Mouse (Mus musculus) embryonic facial prominence, embryonic 13.5 days (tissue): ENCODE measurements at regions not wholly inside any gene's neighbourhood (a gene's known extent, or its start where the extent isn't known, plus 50 kb on each side); places are given as distances from the start of the nearest gene placed in this dataset.

Experiments used
- ATAC-seq: fragments of 200-750 bp; cut with Nextera tagmentation; 2 replicates; pipeline ENCODE4 v1.8.0; 2017; ENCODE audit warnings: low read depth; ENCODE audit not compliant: insufficient number of reproducible peaks, insufficient read depth, low FRiP score, low TSS enrichment
- H3K27ac ChIP-seq: fragments of 300-500 bp; sonication (generic); 2 replicates; pipeline ENCODE4 v1.5.1; 2015; ENCODE audit warnings: moderate library complexity, mild to moderate bottlenecking, inconsistent platforms
- H3K27me3 ChIP-seq: fragments of 300-500 bp; sonication (generic); 2 replicates; pipeline ENCODE4 v1.6.1; 2015; ENCODE audit warnings: mild to moderate bottlenecking, inconsistent platforms
- H3K36me3 ChIP-seq: fragments of 300-500 bp; sonication (generic); 2 replicates; pipeline ENCODE4 v1.6.1; 2015; ENCODE audit warnings: mild to moderate bottlenecking, inconsistent platforms
- H3K4me1 ChIP-seq: fragments of 300-500 bp; sonication (generic); 2 replicates; pipeline ENCODE4 v1.6.1; 2015; ENCODE audit warnings: inconsistent platforms
- H3K4me2 ChIP-seq: fragments of 300-500 bp; sonication (generic); 2 replicates; pipeline ENCODE4 v1.6.1; 2015; ENCODE audit warnings: moderate library complexity, mild to moderate bottlenecking, inconsistent platforms
- H3K4me3 ChIP-seq: fragments of 300-500 bp; sonication (generic); 2 replicates; pipeline ENCODE4 v1.5.1; 2015; ENCODE audit warnings: mild to moderate bottlenecking, inconsistent platforms
- H3K9ac ChIP-seq: fragments of 300-500 bp; sonication (generic); 2 replicates; pipeline ENCODE4 v1.6.1; 2015; ENCODE audit warnings: mild to moderate bottlenecking, inconsistent platforms
- H3K9me3 ChIP-seq: fragments of 300-500 bp; sonication (generic); 2 replicates; pipeline ENCODE4 v1.6.1; 2016; ENCODE audit warnings: inconsistent platforms
- WGBS: fragments of 180-500 bp; shearing (Covaris S2); methylation state at CpG from one replicate; pipeline ENCODE4 v1.1.7; 2015; ENCODE audit warnings: mixed read lengths; 5-methylcytosine and 5-hydroxymethylcytosine counted together

- WGBS = 80% methylated on average over 2 of the region's 2 CpGs
- ATAC-seq = no peak
- Histone ChIP-seq H3K4me3 (no peak overlapping the region), H3K9me3 (no peaks in the 10 kb centered on the region), H3K36me3 (no peaks in the 10 kb centered on the region), H3K27me3 (no peaks in the 10 kb centered on the region), H3K4me1 (no peaks in the 10 kb centered on the region), H3K27ac (no peak overlapping the region), H3K9ac (no peak overlapping the region), H3K4me2 (no peak overlapping the region)
Measured at GRCm38 (mm10) chr14:9003034-9003433, 337.0 kb upstream of the 4930452B06Rik start.

DNA sequence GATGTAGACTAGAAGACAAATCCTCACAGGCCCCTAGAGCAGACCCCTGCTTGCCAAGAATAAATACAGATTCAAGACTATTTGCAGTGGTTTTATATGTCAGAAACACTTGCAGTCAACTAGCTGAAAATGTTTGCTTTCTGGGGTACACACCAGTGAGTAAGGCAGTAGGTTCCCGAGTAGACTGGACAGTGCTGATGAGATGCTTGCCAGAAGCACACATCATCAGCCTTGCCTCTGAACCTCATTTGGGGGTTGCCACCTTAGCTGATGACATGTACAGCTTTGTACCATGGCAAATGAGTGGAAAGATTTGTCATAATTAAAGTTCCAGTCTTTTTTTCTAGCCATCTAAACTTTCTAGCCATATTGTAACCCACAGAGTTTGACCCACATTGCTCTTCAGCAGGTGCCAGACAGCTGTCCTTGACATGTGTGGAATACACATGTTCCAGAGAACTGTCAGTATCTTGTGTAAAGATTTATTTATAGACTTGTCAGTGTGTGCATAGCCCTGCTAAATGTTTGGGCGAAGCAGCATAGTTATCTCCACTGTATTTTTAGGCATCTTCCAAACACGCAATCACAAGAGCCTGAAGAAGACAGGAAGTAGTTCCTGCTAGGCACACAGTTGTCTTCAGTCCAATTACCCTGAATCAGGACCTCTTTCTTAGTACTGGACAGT is 334.5 kb upstream of the 4930452B06Rik start:
- Histone ChIP-seq H3K27me3 (no peaks in the 10 kb centered on the region), H3K4me2 (no peak overlapping the region), H3K4me3 (no peak overlapping the region), H3K9ac (no peak overlapping the region), H3K36me3 (no peaks in the 10 kb centered on the region), H3K9me3 (no peaks in the 10 kb centered on the region), H3K27ac (no peak overlapping the region), H3K4me1 (no peaks in the 10 kb centered on the region)
- no peak for ATAC-seq
- WGBS = 74% methylated on average over 3 of the region's 3 CpGs

GRCm38 (mm10) chr14:8999815-9000214 is 333.8 kb upstream of the 4930452B06Rik start:
- WGBS = 80% methylated on average over 1 of the region's 1 CpGs
- Histone ChIP-seq H3K4me2 (no peak overlapping the region), H3K27ac (no peak overlapping the region), H3K27me3 (no peaks in the 10 kb centered on the region), H3K36me3 (no peaks in the 10 kb centered on the region), H3K9ac (no peak overlapping the region), H3K9me3 (no peaks in the 10 kb centered on the region), H3K4me1 (no peaks in the 10 kb centered on the region), H3K4me3 (no peak overlapping the region)
- ATAC-seq = no peak

- H3K36me3 ChIP-seq = no peaks in the 10 kb centered on the region
- no peak for ATAC-seq
- H3K4me2 ChIP-seq = no peak overlapping the region
- H3K4me3 ChIP-seq = no peak overlapping the region
- H3K27me3 ChIP-seq = no peaks in the 10 kb centered on the region
- no peak overlapping the region for H3K9ac ChIP-seq
- no peaks in the 10 kb centered on the region for H3K9me3 ChIP-seq
- H3K27ac ChIP-seq = no peak overlapping the region
- H3K4me1 ChIP-seq = no peaks in the 10 kb centered on the region
- WGBS = 89% methylated on average over 1 of the region's 1 CpGs
Measured at GRCm38 (mm10) chr14:8993421-8993820, 327.4 kb upstream of the 4930452B06Rik start.

DNA sequence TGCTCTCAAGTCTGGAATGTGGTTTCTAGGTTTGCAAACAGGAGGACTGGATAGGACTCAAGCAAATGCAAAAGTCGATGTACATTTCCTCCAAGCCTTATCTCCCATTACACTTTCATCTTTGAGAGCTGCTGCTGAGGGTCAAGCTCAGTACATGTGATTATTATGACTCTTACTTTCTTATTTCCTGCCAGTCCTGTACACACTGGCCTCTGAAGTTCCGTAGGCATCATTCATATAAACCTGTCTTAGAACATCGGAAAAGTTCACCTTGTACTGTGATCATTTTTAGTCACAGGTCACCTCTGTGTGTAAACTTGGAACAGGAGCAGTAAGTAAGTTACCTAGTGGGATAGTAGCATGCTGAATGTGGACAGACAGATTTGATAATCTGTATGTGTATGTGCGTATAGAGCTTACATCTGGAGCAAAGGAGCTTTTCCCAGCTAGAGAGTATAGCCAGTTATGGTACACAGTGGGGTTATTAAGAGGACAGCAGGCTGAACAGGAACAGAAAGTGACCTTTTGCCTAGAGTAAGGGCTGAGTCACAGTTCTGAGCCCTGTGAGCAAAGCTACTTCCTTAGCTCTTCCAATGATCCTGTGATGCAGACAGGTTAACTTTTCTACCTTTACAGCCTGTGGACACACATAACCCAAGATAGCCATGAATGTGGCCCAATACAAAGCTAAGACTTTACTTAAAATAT is 319.2 kb upstream of the 4930452B06Rik start:
- Histone ChIP-seq H3K9ac (no peak overlapping the region), H3K4me2 (no peak overlapping the region), H3K4me3 (no peak overlapping the region), H3K27me3 (no peaks in the 10 kb centered on the region), H3K4me1 (no peaks in the 10 kb centered on the region), H3K36me3 (no peaks in the 10 kb centered on the region), H3K9me3 (no peaks in the 10 kb centered on the region), H3K27ac (no peak overlapping the region)
- 92% methylated on average over 4 of the region's 4 CpGs for WGBS
- ATAC-seq = no peak

DNA sequence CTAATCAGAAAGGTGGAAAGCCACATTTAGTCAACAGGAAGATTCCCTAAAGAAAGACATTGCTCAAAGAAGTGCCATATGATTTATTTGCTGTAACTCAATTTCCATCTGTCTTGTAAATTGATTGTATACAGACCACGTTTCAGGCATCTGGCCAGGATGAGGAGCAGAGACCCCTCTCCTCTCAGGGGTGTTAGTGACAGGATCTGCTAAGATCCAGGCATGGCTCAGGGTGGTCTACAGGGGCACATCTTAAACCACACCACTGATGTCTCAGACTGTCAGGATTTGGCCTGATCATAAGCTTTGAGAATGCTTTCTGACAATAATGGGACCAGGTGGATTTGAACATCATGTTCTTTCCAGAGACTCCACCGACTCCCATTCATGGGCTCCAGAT is 295.5 kb upstream of the 4930452B06Rik start:
- Histone ChIP-seq H3K4me3 (no peak overlapping the region), H3K36me3 (no peaks in the 10 kb centered on the region), H3K27me3 (no peaks in the 10 kb centered on the region), H3K9me3 (no peaks in the 10 kb centered on the region), H3K9ac (no peak overlapping the region), H3K27ac (no peak overlapping the region), H3K4me1 (peaks cover 4% of the 10 kb centered on the region; the same call in 1 of the 2 replicates), H3K4me2 (no peak overlapping the region)
- no peak for ATAC-seq
- WGBS = 35% methylated on average over 2 of the region's 2 CpGs

DNA sequence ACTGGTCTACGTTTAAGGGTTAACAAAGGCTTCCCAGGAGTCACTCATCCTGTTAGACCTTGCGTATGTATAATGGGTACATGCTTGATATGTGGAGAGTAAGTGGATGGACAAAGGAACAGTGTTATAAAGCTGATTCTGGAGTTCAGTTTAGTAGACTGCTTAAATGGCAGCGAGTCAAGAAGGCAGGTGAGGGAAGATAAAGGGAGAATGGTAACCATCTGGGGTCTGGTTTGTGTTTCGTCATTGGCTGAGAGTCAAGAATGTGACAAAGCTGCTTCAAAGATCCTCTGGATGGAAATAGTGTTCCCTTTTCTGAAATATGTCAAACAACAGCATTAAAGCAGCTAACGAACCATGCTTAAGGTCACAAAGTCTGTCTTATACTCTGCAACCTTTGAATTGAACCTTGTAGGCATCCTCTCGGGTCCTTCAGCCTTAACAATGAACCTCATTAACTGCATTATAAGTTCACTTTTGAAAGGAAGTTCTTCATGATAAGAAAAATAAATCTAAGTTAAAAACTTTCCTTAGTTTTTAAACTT is 286.9 kb upstream of the 4930452B06Rik start:
- WGBS = 33% methylated on average over 6 of the region's 6 CpGs
- H3K4me1 ChIP-seq = peaks cover 5% of the 10 kb centered on the region
- no peak overlapping the region for H3K9ac ChIP-seq
- no peaks in the 10 kb centered on the region for H3K9me3 ChIP-seq
- H3K4me2 ChIP-seq = no peak overlapping the region
- H3K27me3 ChIP-seq = no peaks in the 10 kb centered on the region
- H3K27ac ChIP-seq = no peak overlapping the region
- no peak overlapping the region for H3K4me3 ChIP-seq
- no peaks in the 10 kb centered on the region for H3K36me3 ChIP-seq
- no peak for ATAC-seq

DNA sequence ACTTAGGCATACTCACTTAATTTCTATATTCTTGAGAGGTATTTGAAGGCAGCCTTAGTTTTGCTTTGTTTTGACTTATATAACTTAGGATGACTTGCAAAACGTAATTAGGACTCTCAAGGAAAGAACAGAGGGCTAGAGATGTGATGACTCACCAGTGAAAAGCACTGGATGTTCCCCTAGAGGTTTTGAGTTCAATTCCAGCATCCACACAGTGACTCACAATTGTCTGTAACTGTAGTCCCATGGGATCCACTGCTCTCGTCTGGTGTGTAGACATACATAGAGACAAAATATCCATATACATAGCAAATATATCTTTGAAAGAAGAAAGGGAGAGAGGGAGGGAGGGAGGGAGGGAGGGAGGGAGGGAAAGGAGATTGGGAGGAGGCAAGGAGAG is 282.7 kb upstream of the 4930452B06Rik start:
- ATAC-seq = no peak
- Histone ChIP-seq H3K27ac (no peak overlapping the region), H3K9me3 (no peaks in the 10 kb centered on the region), H3K4me3 (no peak overlapping the region), H3K9ac (no peak overlapping the region), H3K4me2 (no peak overlapping the region), H3K27me3 (no peaks in the 10 kb centered on the region), H3K36me3 (no peaks in the 10 kb centered on the region), H3K4me1 (peaks cover 5% of the 10 kb centered on the region)
- 59% methylated on average over 2 of the region's 2 CpGs for WGBS

DNA sequence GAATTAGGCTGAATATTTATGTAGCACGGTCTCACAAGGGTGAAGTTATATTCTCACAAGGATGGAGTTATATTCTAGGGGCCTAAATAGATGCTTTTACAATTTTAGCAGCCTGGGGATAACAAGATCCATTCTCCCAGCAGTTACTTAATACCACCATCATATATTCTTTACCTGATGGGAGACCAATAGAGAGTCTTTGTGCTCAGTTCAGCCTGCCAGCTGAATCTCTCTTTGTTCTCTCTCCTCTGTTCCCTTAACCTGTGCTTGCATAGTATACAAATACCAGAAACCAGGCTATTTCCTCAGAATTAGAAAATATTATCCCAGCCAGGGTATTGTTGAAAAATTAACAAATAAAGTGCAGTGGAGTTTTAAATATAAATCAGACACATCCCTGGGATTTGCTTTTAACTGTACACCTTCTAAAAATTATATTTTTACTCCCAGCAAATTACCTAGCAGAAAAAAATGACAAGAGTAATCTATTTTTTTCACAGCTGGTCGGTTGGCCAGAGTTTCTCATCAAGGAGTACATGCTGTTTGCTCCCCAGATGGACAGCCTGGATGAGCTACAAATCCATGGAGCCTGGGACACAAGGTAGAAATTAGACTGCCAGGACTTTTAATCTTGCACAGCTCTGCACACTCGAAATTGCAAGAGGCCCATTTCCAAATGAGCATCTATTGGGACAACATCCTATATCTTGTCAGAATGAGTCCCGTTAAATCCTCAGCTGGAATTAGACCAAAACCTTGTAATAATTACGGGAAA is 281.0 kb upstream of the 4930452B06Rik start:
- 69% methylated on average over 5 of the region's 5 CpGs for WGBS
- Histone ChIP-seq H3K27me3 (no peaks in the 10 kb centered on the region), H3K4me1 (no peaks in the 10 kb centered on the region), H3K9ac (no peak overlapping the region), H3K36me3 (no peaks in the 10 kb centered on the region), H3K9me3 (no peaks in the 10 kb centered on the region), H3K27ac (no peak overlapping the region), H3K4me3 (no peak overlapping the region), H3K4me2 (no peak overlapping the region)
- ATAC-seq = no peak

- no peak for ATAC-seq
- Histone ChIP-seq H3K4me3 (no peak overlapping the region), H3K36me3 (no peaks in the 10 kb centered on the region), H3K9me3 (no peaks in the 10 kb centered on the region), H3K4me2 (no peak overlapping the region), H3K27me3 (no peaks in the 10 kb centered on the region), H3K4me1 (no peaks in the 10 kb centered on the region), H3K9ac (no peak overlapping the region), H3K27ac (no peak overlapping the region)
- WGBS = 23% methylated on average over 5 of the region's 5 CpGs
Measured at GRCm38 (mm10) chr14:8935121-8935520, 269.1 kb upstream of the 4930452B06Rik start.
